In the genomic region with DNA sequence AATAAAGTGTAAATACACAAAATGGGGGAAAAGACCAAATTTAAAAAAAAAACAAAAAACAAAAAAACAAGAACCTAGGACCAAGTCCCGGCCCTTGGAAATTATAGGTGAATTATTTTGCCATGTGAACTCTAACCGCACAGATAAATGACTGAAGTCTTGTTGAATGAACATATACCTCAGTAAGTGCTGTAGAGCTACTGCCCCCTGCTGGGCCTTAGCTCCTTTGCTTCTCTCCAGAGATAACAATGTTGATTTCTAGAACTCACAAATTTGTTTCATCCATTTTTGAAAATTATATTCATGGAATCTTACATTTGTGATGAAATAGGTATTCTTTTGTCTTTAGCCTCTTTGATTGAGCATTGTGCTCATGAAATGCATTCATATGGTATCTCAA, we compare ENCODE assay signal across 9 mouse cellular contexts. TPM values are rescaled to one million over a fixed set of nuclear protein-coding genes. Genes with fewer than 3 reads are reported as not detected.
DNase-seq lines count a peak whose midpoint lies in the region; ATAC-seq and TF ChIP-seq lines count a peak whose summit lies in the region.
"Had no signal": no experiment of that assay in that cellular context is flagged by ENCODE, and none has a peak within 500 bp of the region (broad histone marks: within the 10 kb centered on the region; RNA-seq: fewer than 3 reads in every experiment).

No protein-coding gene starts in this region.

- no peak for TF ChIP-seq POLR2A in heart, adult 2 months (IDR thresholded peaks at IDR 0.05; ENCODE audit: insufficient read depth, low read depth, low read length)
- TF ChIP-seq POLR2A in brain, embryonic 14.5 days (IDR thresholded peaks at IDR 0.05; ENCODE audit: borderline replicate concordance, extremely low read depth, insufficient read depth, insufficient read length, poor library complexity, severe bottlenecking), result no peak

- no peak for TF ChIP-seq EP300 in heart, adult 2 months (IDR thresholded peaks at IDR 0.05; ENCODE audit: insufficient read depth, low read depth, low read length)

- no peaks in the 10 kb centered on the region for H3K79me2 ChIP-seq in heart, adult 2 months (replicated peaks; ENCODE audit: control insufficient read depth, insufficient read depth, low read length)

- H3K9ac ChIP-seq in heart, adult 2 months (ENCODE audit: low read depth, low read length), result no peak overlapping the region

- intact Hi-C loops in heart, adult 2 months (cut with DNase I), result loop anchor here (5.0 kb wide), 1 partner anchor 345 kb away; no protein-coding TSS in a partner anchor

- ATAC-seq in erythroblast, adult 5-6 weeks (replicated peaks; ENCODE audit: low FRiP score, poor library complexity, severe bottlenecking), result no peak

- TF ChIP-seq CTCF in heart, adult 2 months (IDR thresholded peaks at IDR 0.05), result peak; percentile 73
- TF ChIP-seq CTCF in brain, embryonic 14.5 days (IDR thresholded peaks at IDR 0.05; ENCODE audit: borderline replicate concordance, extremely low read depth, insufficient read depth, insufficient read length), result peak; percentile 39; the same call in 1 of the 2 replicates

- no peaks in the 10 kb centered on the region for H3K4me1 ChIP-seq in heart, adult 2 months (ENCODE audit: control insufficient read depth, insufficient read depth, low read length)

- no peak for DNase-seq in heart, adult 2 months
- no peak for DNase-seq in heart, adult 11 months
- DNase-seq in lung, postnatal 36 days, result peak; percentile 64
- DNase-seq in lung, postnatal 10 days, result no peak
- DNase-seq in brain, embryonic 14.5 days (ENCODE audit: low read depth), result peak; percentile 59
- DNase-seq in retina, embryonic 14.5 days (ENCODE audit: low spot score), result peak; percentile 52
- no peak for DNase-seq in cerebellum, adult 11 months

- H3K4me3 ChIP-seq in heart, adult 2 months, result no peak overlapping the region

- WGBS in heart, adult 2 months, result 71% methylated on average over 2 of the region's 2 CpGs

- no peaks in the 10 kb centered on the region for H3K36me3 ChIP-seq in heart, adult 2 months (ENCODE audit: control insufficient read depth, insufficient read depth, low read length)

- H3K27ac ChIP-seq in heart, adult 2 months, result no peak overlapping the region

- H3K27me3 ChIP-seq in heart, adult 2 months (ENCODE audit: control insufficient read depth, insufficient read depth, low read length), result no peaks in the 10 kb centered on the region

RNA-seq across cellular contexts. Expression of gene Ripply1, which starts 19.6 kb away (rescaled TPM):
- not detected for total RNA-seq in heart, adult 2 months (2021)
- polyA plus RNA-seq in heart, adult 2 months (2012; rRNA removed), result not detected in 2 replicates
- 0.30 and 0.36 TPM in 2 replicates for polyA plus RNA-seq in brain, embryonic 14.5 days (2012; rRNA removed)
- not detected in 2 replicates for total RNA-seq in erythroblast, adult 5-6 weeks (2015; ENCODE audit: low replicate concordance)
- not detected in 2 replicates for total RNA-seq in erythroblast, adult 5-6 weeks (2017; ENCODE audit: low replicate concordance)
- total RNA-seq: hematopoietic stem cell, adult 5-6 weeks had no signal

RNA-seq across cellular contexts. Expression of gene Cldn2, which starts 38.1 kb away (rescaled TPM):
- total RNA-seq in heart, adult 2 months (2021), result not detected
- 0.16 TPM in 1 of 2 replicates, not detected in the other for polyA plus RNA-seq in heart, adult 2 months (2012; rRNA removed)
- 0.28 and 0.94 TPM in 2 replicates for polyA plus RNA-seq in brain, embryonic 14.5 days (2012; rRNA removed)
- not detected in 2 replicates for total RNA-seq in erythroblast, adult 5-6 weeks (2015; ENCODE audit: low replicate concordance)
- not detected in 2 replicates for total RNA-seq in erythroblast, adult 5-6 weeks (2017; ENCODE audit: low replicate concordance)
- total RNA-seq: hematopoietic stem cell, adult 5-6 weeks had no signal

RNA-seq across cellular contexts. Expression of gene Gm15013, which starts 48.3 kb away (rescaled TPM):
- not detected for total RNA-seq in heart, adult 2 months (2021)
- 0.29 TPM in 1 of 2 replicates, not detected in the other for polyA plus RNA-seq in heart, adult 2 months (2012; rRNA removed)
- not detected in 2 replicates for polyA plus RNA-seq in brain, embryonic 14.5 days (2012; rRNA removed)
- not detected in 2 replicates for total RNA-seq in erythroblast, adult 5-6 weeks (2015; ENCODE audit: low replicate concordance)
- not detected in 2 replicates for total RNA-seq in erythroblast, adult 5-6 weeks (2017; ENCODE audit: low replicate concordance)
- total RNA-seq: hematopoietic stem cell, adult 5-6 weeks had no signal

Comparison
In these comparisons a context has a peak if more than half of its experiments do, and no peak if none do; other contexts are left out.
1. DNase-seq: peak in lung, postnatal 36 days (single experiment), brain, embryonic 14.5 days (single experiment) and retina, embryonic 14.5 days (single experiment); none in heart, adult 2 months (0 of 2), heart, adult 11 months (single experiment), lung, postnatal 10 days (single experiment) and cerebellum, adult 11 months (single experiment).